Mouse (Mus musculus) adrenal gland (tissue): ENCODE results near the gene Ccdc3.
"Not testable (repeated sequence)": the region's sequence is repeated elsewhere in the genome, so short reads cannot be mapped to it uniquely, and the experiment has no call there.

Experiments
- intact Hi-C: fragments of 180-260 bp; cut with DNase I; formaldehyde crosslinking; loops from one replicate; pipeline ENCODE4 v1.15.1; 2025

Ccdc3 gene

GRCm38 (mm10) chr2:5204941-5205340 is 67.4 kb downstream of the Ccdc3 start:
- intact Hi-C loops = no loop called here

- intact Hi-C loops = no loop called here
Measured at GRCm38 (mm10) chr2:5206651-5207050, 69.1 kb downstream of the Ccdc3 start.

GRCm38 (mm10) chr2:5214581-5214980 is 77.0 kb downstream of the Ccdc3 start:
- intact Hi-C loops = loop anchor here (10.0 kb wide), 1 partner anchor 190 kb away; no protein-coding TSS in a partner anchor

- intact Hi-C loops = loop anchor here (10.0 kb wide), 1 partner anchor 189 kb away; no protein-coding TSS in a partner anchor
Measured at GRCm38 (mm10) chr2:5215252-5215815, 77.8 kb downstream of the Ccdc3 start.

GRCm38 (mm10) chr2:5219206-5219605 is 81.6 kb downstream of the Ccdc3 start:
- intact Hi-C loops = loop anchor here (10.0 kb wide), 1 partner anchor 186 kb away; no protein-coding TSS in a partner anchor

- intact Hi-C loops = loop anchor here (10.0 kb wide), 1 partner anchor 185 kb away; no protein-coding TSS in a partner anchor
Measured at GRCm38 (mm10) chr2:5219847-5220375, 82.3 kb downstream of the Ccdc3 start.

- intact Hi-C loops = no loop called here
Measured at GRCm38 (mm10) chr2:5222571-5222970, 85.0 kb downstream of the Ccdc3 start.

- intact Hi-C loops = no loop called here
Measured at GRCm38 (mm10) chr2:5236846-5237482, 99.4 kb downstream of the Ccdc3 start.

GRCm38 (mm10) chr2:5237870-5238269 is 100.3 kb downstream of the Ccdc3 start:
- intact Hi-C loops = no loop called here

GRCm38 (mm10) chr2:5239492-5239891 is 101.9 kb downstream of the Ccdc3 start:
- intact Hi-C loops = no loop called here

GRCm38 (mm10) chr2:5241469-5241897 is 103.9 kb downstream of the Ccdc3 start:
- intact Hi-C loops = no loop called here

GRCm38 (mm10) chr2:5249199-5249598 is 111.6 kb downstream of the Ccdc3 start:
- intact Hi-C loops = not testable (repeated sequence)

GRCm38 (mm10) chr2:5249969-5250368 is 112.4 kb downstream of the Ccdc3 start:
- intact Hi-C loops = no loop called here

- intact Hi-C loops = no loop called here
Measured at GRCm38 (mm10) chr2:5258250-5258649, 120.7 kb downstream of the Ccdc3 start.

GRCm38 (mm10) chr2:5262279-5262678 is 124.7 kb downstream of the Ccdc3 start:
- intact Hi-C loops = no loop called here

- intact Hi-C loops = no loop called here
Measured at GRCm38 (mm10) chr2:5267980-5268379, 130.4 kb downstream of the Ccdc3 start.
